Mouse (Mus musculus): Measurements from ENCODE around the gene Cfap44.

- no peak for TF ChIP-seq POLR2A (IDR thresholded peaks at IDR 0.05; ENCODE audit: borderline replicate concordance, low read depth, low read length)
- no peak for TF ChIP-seq CTCF (IDR thresholded peaks at IDR 0.05; ENCODE audit: low read depth, low read length)
Measured at GRCm38 (mm10) chr16:44498447-44498846, 103.9 kb downstream of the Cfap44 start.
